Mouse (Mus musculus): ENCODE measurements around the gene Rab3gap1. TPM values are rescaled to one million over a fixed set of nuclear protein-coding genes. Genes with fewer than 3 reads are reported as not detected.

Gene Rab3gap1
- total and polyA plus RNA-seq, 2 experiments from 2014 or later = 17.4 to 28.0 TPM

- TF ChIP-seq CTCF (IDR thresholded peaks at IDR 0.05; ENCODE audit: low read depth) = no peak
- H3K27me3 ChIP-seq (ENCODE audit: insufficient read depth, low read length) = no peaks in the 10 kb centered on the region
- H3K36me3 ChIP-seq (ENCODE audit: insufficient read depth, low read length) = no peaks in the 10 kb centered on the region
- H3K9ac ChIP-seq (replicated peaks; ENCODE audit: low read length) = no peak overlapping the region
- no peaks in the 10 kb centered on the region for H3K9me3 ChIP-seq (ENCODE audit: low read length)
- no peaks in the 10 kb centered on the region for H3K4me1 ChIP-seq (ENCODE audit: insufficient read depth, low read length)
- no peak overlapping the region for H3K27ac ChIP-seq
- 62% methylated on average over 1 of the region's 1 CpGs for WGBS
- H3K4me2 ChIP-seq (ENCODE audit: low read depth, low read length) = no peak overlapping the region
- ATAC-seq (no peak), DNase-seq (ENCODE audit: low spot score) (no peak)
- H3K4me3 ChIP-seq (ENCODE audit: low read length) = no peak overlapping the region
These were observed 30.0 kb upstream of the Rab3gap1 start for GRCm38 (mm10) chr1:127838602-127839001.

DNA sequence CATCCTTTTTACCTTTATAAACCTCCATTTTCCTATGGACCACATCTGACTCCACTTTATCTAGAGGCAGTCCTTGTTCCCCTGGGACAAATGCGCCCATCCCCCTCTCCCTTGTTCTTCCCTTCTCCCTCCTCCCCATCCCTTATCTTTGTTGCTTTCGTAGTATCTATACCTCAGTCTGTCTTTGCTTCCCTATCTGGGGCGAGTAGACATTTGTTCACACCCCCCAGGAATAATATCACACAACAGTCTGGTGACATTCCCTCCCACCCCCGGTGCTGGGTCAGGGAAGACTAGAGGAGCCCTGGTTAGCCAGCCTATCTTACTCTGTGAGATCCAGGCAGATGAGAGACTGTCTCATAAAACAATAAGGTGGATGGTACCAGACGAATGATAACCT lies 23.1 kb upstream of the Rab3gap1 start:
- 87% methylated on average over 5 of the region's 5 CpGs for WGBS
- Histone ChIP-seq H3K36me3 (ENCODE audit: insufficient read depth, low read length) (no peaks in the 10 kb centered on the region), H3K9ac (replicated peaks; ENCODE audit: low read length) (no peak overlapping the region), H3K4me2 (ENCODE audit: low read depth, low read length) (no peak overlapping the region), H3K4me3 (ENCODE audit: low read length) (no peak overlapping the region), H3K27ac (no peak overlapping the region), H3K27me3 (ENCODE audit: insufficient read depth, low read length) (no peaks in the 10 kb centered on the region), H3K4me1 (ENCODE audit: insufficient read depth, low read length) (no peaks in the 10 kb centered on the region), H3K9me3 (ENCODE audit: low read length) (no peaks in the 10 kb centered on the region)
- DNase-seq (ENCODE audit: low spot score) (no peak), ATAC-seq (no peak)
- no peak for TF ChIP-seq CTCF (IDR thresholded peaks at IDR 0.05; ENCODE audit: low read depth)

GRCm38 (mm10) chr1:127850075-127850610 lies 18.4 kb upstream of the Rab3gap1 start:
- Histone ChIP-seq H3K27me3 (ENCODE audit: insufficient read depth, low read length) (no peaks in the 10 kb centered on the region), H3K4me1 (ENCODE audit: insufficient read depth, low read length) (no peaks in the 10 kb centered on the region), H3K36me3 (ENCODE audit: insufficient read depth, low read length) (no peaks in the 10 kb centered on the region), H3K9ac (replicated peaks; ENCODE audit: low read length) (no peak overlapping the region), H3K9me3 (ENCODE audit: low read length) (peaks cover 7% of the 10 kb centered on the region; the same call in 1 of the 2 replicates), H3K4me3 (ENCODE audit: low read length) (no peak overlapping the region), H3K4me2 (ENCODE audit: low read depth, low read length) (no peak overlapping the region), H3K27ac (no peak overlapping the region)
- WGBS = 76% methylated on average over 7 of the region's 7 CpGs
- DNase-seq (ENCODE audit: low spot score) (no peak), ATAC-seq (no peak)
- TF ChIP-seq CTCF (IDR thresholded peaks at IDR 0.05; ENCODE audit: low read depth) = no peak

GRCm38 (mm10) chr1:127854486-127855222 lies 13.9 kb upstream of the Rab3gap1 start, which contains the start of gene Map3k19:
Gene Map3k19 (minus strand): TSS chr1:127855031.
- no peak within 1 kb of the TSS for H3K9ac ChIP-seq (replicated peaks; ENCODE audit: low read length)
- WGBS = 55% methylated on average over 14 of the region's 14 CpGs
- H3K4me3 ChIP-seq (ENCODE audit: low read length) = peak within 1 kb of the TSS; percentile 7; the same call in 1 of the 2 replicates
- H3K4me2 ChIP-seq (ENCODE audit: low read depth, low read length) = peak within 1 kb of the TSS; percentile 33
- H3K27me3 ChIP-seq (ENCODE audit: insufficient read depth, low read length) = no peaks in the 10 kb centered on the region
- peaks cover 7% of the 10 kb centered on the region; the same call in 1 of the 2 replicates for H3K9me3 ChIP-seq (ENCODE audit: low read length)
- no peaks in the 10 kb centered on the region for H3K36me3 ChIP-seq (ENCODE audit: insufficient read depth, low read length)
- peak; percentile 49; the same call in 1 of the 2 replicates for ATAC-seq
- no peak for TF ChIP-seq CTCF (IDR thresholded peaks at IDR 0.05; ENCODE audit: low read depth)
- no peaks in the 10 kb centered on the region for H3K4me1 ChIP-seq (ENCODE audit: insufficient read depth, low read length)
- no peak within 1 kb of the TSS for H3K27ac ChIP-seq
- peak; percentile 54 for DNase-seq (ENCODE audit: low spot score)

DNA sequence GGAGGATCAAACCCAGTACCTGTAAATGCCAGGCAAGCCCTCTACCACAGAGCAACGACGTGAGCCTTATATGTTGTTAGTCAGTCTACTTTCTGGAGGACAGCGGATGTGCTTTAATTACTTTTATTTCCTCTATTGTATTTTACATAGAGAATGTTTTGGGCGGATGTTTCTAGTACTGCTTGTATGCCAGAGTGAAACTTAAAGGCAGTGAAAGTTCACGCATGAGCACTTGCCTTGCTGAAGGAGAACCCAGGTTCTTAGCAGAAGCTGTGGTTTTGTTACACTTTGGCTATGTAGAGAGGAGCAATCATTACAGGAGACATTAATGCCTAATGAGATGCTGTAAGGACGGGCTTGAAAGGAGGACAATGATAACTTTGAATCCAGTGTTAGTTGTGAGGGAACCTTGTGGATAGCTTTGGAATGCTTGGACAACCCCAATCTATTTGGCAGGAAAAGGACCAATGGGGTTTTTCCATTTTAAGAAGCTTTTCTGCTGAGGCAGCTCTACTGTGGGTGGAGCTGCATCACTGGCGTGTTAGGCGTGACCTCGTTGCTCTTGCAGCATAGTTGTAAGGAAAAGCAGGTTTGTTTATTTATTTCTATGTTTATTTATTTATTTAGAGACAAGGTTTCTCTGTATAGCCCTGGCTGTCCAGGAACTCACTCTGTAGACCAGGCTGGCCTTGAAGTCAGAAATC lies 9.5 kb upstream of the Rab3gap1 start:
- Histone ChIP-seq H3K4me3 (ENCODE audit: low read length) (no peak overlapping the region), H3K4me2 (ENCODE audit: low read depth, low read length) (no peak overlapping the region), H3K9ac (replicated peaks; ENCODE audit: low read length) (no peak overlapping the region), H3K27ac (no peak overlapping the region), H3K9me3 (ENCODE audit: low read length) (no peaks in the 10 kb centered on the region), H3K36me3 (ENCODE audit: insufficient read depth, low read length) (no peaks in the 10 kb centered on the region), H3K4me1 (ENCODE audit: insufficient read depth, low read length) (no peaks in the 10 kb centered on the region), H3K27me3 (ENCODE audit: insufficient read depth, low read length) (no peaks in the 10 kb centered on the region)
- no peak for TF ChIP-seq CTCF (IDR thresholded peaks at IDR 0.05; ENCODE audit: low read depth)
- 82% methylated on average over 9 of the region's 9 CpGs for WGBS
- ATAC-seq (no peak), DNase-seq (ENCODE audit: low spot score) (no peak)

- ATAC-seq (no peak), DNase-seq (ENCODE audit: low spot score) (no peak)
- no peaks in the 10 kb centered on the region for H3K9me3 ChIP-seq (ENCODE audit: low read length)
- no peak for TF ChIP-seq CTCF (IDR thresholded peaks at IDR 0.05; ENCODE audit: low read depth)
- H3K27ac ChIP-seq = no peak overlapping the region
- H3K4me2 ChIP-seq (ENCODE audit: low read depth, low read length) = no peak overlapping the region
- no peaks in the 10 kb centered on the region for H3K4me1 ChIP-seq (ENCODE audit: insufficient read depth, low read length)
- no peaks in the 10 kb centered on the region for H3K27me3 ChIP-seq (ENCODE audit: insufficient read depth, low read length)
- H3K4me3 ChIP-seq (ENCODE audit: low read length) = no peak overlapping the region
- H3K36me3 ChIP-seq (ENCODE audit: insufficient read depth, low read length) = no peaks in the 10 kb centered on the region
- 85% methylated on average over 6 of the region's 6 CpGs for WGBS
- H3K9ac ChIP-seq (replicated peaks; ENCODE audit: low read length) = no peak overlapping the region
These were observed 8.7 kb upstream of the Rab3gap1 start for GRCm38 (mm10) chr1:127859799-127860400.

Measured in hindbrain, postnatal 0 days (tissue).